Mouse (Mus musculus): ENCODE measurements around the gene Tnfrsf19.

GRCm38 (mm10) chr14:61042291-61042690, 4.0 kb downstream of the Tnfrsf19 start:
- TF ChIP-seq POLR2A (IDR thresholded peaks at IDR 0.05; ENCODE audit: low read depth, low read length) (no peak), CTCF (IDR thresholded peaks at IDR 0.05; ENCODE audit: extremely low read depth, insufficient read length, insufficient replicate concordance, low read depth, low read length) (no peak)

All from small intestine, adult 2 months (tissue).